Mouse (Mus musculus) bone marrow, adult 2 months (tissue): Measurements from ENCODE around the gene Sptan1. TPM values are rescaled to one million over a fixed set of nuclear protein-coding genes. Genes with fewer than 3 reads are reported as not detected.
"Not testable (repeated sequence)": the region's sequence is repeated elsewhere in the genome, so short reads cannot be mapped to it uniquely, and the experiment has no call there.

Source experiments
- H3K27ac ChIP-seq: fragments of 200-500 bp; 2 replicates; pipeline ENCODE4 v1.5.1; 2012; ENCODE audit warnings: low read depth, mild to moderate bottlenecking, control low read depth, inconsistent platforms, low read length; ENCODE audit not compliant: control insufficient read depth, poor library complexity, insufficient read depth
- H3K4me1 ChIP-seq: fragments of 200-500 bp; 2 replicates; pipeline ENCODE4 v1.6.1; 2011; ENCODE audit warnings: low read length; ENCODE audit not compliant: control insufficient read depth, insufficient read depth
- H3K4me3 ChIP-seq: fragments of 200-500 bp; replicated peaks from 2 replicates; pipeline ENCODE3; 2011; ENCODE audit warnings: mild to moderate bottlenecking, low read depth, low read length, control low read depth; ENCODE audit not compliant: control insufficient read depth
- CTCF ChIP-seq: fragments of 200-500 bp; IDR thresholded peaks from 2 replicates; pipeline ENCODE4 v1.5.1; 2011; ENCODE audit warnings: low read length, control low read depth; ENCODE audit not compliant: control insufficient read depth, insufficient read depth
- POLR2A ChIP-seq: fragments of 200-500 bp; IDR thresholded peaks from 2 replicates; pipeline ENCODE4 v1.6.1; 2011; ENCODE audit warnings: low read depth, mild to moderate bottlenecking, control low read depth, low read length, borderline replicate concordance; ENCODE audit not compliant: control insufficient read depth
- WGBS: fragments of 180-500 bp; shearing (Covaris S2); methylation state at CpG from one replicate; pipeline ENCODE4 v1.1.7; 2018; 5-methylcytosine and 5-hydroxymethylcytosine counted together
- polyA plus RNA-seq: library from polyadenylated mRNA; stranded (reverse); fragments of >200 nt; gene quantifications from 2 replicates; pipeline ENCODE4 v1.2.4, GENCODE M21; 2011; ENCODE audit warnings: low replicate concordance; ENCODE audit not compliant: missing spikeins, insufficient read depth, insufficient read length

Sptan1 gene
- polyA plus RNA-seq, 1 experiment = 23.4 TPM

- TF ChIP-seq CTCF = no peak
- TF ChIP-seq POLR2A = no peak
- 93% methylated on average over 6 of the region's 6 CpGs for WGBS
Measured at GRCm38 (mm10) chr2:30047127-30047526, 81.8 kb downstream of the Sptan1 start.

DNA sequence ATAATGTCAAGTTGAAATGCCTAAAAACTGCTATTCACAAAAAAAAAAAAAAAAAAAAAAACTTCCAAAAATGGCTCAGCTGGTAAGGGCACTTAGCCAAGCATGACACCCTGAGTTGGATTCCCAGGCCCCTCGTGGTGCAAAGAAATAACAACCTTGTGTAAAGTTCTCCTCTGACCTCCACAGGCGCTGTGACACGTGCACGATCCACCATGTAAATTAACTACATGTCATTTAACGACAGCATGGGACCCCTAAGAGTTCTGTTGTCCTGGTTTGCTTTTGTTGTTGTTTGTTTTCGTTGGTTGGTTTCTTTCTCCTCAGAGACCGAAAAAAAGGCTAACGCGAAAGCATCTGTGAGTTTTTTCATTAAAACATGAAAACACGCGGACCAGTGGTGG, 82.7 kb downstream of the Sptan1 start:
- Histone ChIP-seq H3K4me3 (peak overlapping the region; percentile 68), H3K27ac (no peak overlapping the region; the same call in 1 of the 2 replicates), H3K4me1 (no peaks in the 10 kb centered on the region; the same call in 1 of the 2 replicates)
- 20% methylated on average over 11 of the region's 11 CpGs for WGBS
- TF ChIP-seq CTCF = no peak
- TF ChIP-seq POLR2A = no peak

More at GRCm38 (mm10) chr2:30047127-30047526, 81.8 kb downstream of the Sptan1 start:
- no peak overlapping the region for H3K27ac ChIP-seq
- H3K4me3 ChIP-seq = no peak overlapping the region
- no peaks in the 10 kb centered on the region; the same call in 1 of the 2 replicates for H3K4me1 ChIP-seq

DNA sequence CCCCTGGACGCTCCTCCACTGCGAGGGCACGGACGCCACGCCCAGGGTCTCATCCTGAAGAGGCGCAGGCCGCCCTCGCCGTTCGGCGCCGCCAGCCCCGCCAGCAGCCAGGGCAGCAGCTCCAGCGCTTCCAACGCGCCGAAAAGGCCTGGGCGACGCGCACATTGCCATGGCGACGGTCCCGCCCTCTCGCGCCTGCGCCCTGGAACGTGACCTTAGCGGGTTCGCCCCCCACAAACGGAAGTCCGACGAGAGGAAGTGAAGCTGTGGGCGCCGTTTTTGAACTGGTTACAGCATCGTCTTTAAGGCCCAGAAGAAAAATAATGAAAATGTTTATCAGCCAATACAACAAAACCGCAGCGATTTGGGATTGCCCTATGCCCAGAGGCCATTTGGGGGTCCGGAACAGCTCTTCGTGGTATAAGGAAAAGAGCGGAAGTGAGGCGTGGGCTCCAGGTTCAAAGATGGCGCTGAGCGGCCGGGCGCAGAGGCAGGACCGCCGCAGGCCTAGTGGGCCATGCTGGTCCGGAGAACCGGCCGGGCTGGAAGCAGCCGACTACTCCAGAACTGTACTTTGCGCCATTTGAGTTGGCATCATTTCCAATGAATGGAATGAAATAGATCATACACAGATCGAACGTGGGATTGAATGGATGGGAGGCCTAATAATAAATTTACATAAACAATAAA, 83.5 kb downstream of the Sptan1 start, which contains the start of gene Wdr34:
Wdr34 (minus strand) TSS at position 183 of the 690 bp plus-strand sequence.
- TF ChIP-seq CTCF (peak; percentile 3; the same call in 1 of the 2 replicates), POLR2A (peak; percentile 65; the same call in 1 of the 2 replicates)
- H3K27ac ChIP-seq = peak within 1 kb of the TSS; percentile 64
- under 1% methylated on average over 54 of the region's 54 CpGs for WGBS
- peak within 1 kb of the TSS; percentile 68 for H3K4me3 ChIP-seq
- no peaks in the 10 kb centered on the region; the same call in 1 of the 2 replicates for H3K4me1 ChIP-seq

DNA sequence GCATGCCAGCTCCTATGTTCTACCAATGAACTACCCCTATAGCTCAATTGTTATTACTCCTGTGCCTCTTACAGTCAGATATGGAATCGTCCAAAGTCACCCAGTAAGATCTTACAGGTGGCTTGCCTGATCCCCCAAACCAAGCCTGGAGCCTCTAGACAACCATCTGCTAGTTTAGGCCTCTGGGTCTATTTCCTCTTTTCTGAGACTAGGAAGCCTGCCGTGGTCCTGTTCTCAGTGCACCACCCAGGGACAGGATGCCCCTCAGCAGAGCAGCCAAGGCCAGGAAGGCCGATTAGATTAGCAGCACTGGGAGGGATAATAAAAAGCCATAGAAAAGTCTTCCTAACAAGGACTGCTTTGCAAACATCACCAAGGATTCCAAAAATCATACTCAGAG, 84.5 kb downstream of the Sptan1 start:
- TF ChIP-seq CTCF (no peak), POLR2A (no peak)
- no peak overlapping the region for H3K27ac ChIP-seq
- H3K4me1 ChIP-seq = no peaks in the 10 kb centered on the region; the same call in 1 of the 2 replicates
- 6% methylated on average over 3 of the region's 3 CpGs for WGBS
- H3K4me3 ChIP-seq = no peak overlapping the region

DNA sequence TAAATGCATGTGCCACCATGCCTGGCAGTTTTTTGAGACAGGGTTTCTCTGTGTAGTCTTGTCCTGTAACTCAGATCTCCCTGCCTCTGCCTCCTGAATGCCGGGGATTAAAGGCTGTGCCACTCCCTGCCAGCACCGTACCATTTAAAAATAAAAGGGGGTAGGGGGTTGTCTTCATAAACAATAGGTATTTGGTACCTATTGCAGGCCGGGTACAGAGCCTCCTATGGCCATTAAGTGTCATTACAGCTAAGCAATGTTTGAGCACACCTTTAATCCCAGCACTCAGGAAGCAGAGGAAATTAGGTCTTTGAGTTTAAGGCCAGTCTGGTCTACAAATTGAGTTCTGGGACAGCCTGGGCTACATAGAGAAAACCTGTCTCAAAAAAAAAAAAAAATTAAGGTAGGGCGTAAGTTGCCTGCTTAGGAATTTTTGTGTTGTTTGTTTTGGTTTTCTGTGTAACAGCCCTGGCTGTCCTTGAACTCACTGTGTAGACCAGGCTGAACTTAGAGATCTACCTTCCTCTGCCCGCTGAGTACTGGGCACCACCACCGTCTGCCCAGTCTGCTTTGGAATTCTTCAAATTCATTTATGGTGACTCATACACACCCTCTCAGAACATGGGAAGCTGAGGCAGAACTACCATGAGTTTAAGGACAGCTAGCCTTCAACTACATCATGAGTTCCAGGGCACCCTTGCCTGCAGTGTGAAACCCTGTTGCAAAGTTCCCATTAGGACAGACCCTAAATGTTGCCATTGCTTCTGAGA, 86.8 kb downstream of the Sptan1 start:
- TF ChIP-seq CTCF (no peak), POLR2A (no peak)
- Histone ChIP-seq H3K4me1 (no peaks in the 10 kb centered on the region; the same call in 1 of the 2 replicates), H3K4me3 (no peak overlapping the region), H3K27ac (no peak overlapping the region)
- WGBS = 44% methylated on average over 6 of the region's 6 CpGs

- H3K4me3 ChIP-seq, H3K4me1 ChIP-seq, H3K27ac ChIP-seq: not testable (repeated sequence)
- 87% methylated on average over 3 of the region's 3 CpGs for WGBS
Measured at GRCm38 (mm10) chr2:30055310-30055709, 90.0 kb downstream of the Sptan1 start.

DNA sequence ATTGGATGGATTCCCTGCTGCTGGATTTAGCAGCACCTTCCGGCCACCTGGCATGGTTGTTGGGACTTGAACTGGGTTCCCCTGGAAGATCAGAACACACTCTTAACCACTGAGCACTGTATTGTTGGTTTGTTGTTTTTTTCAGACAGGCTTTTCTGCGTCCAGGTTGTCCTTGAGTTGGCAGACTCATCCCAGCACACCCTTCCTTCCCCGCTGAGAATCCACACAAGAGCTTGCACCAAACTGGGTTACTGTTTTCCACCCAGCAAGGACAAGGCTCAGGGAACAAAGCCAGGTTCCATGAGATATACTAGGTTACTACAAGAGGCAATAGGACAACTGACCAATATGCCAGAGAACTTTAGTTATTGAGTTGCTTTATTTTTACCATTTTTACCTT, 91.4 kb downstream of the Sptan1 start:
- WGBS = 83% methylated on average over 3 of the region's 3 CpGs
- Histone ChIP-seq H3K4me1 (no peaks in the 10 kb centered on the region), H3K27ac (no peak overlapping the region), H3K4me3 (no peak overlapping the region)
- TF ChIP-seq POLR2A = no peak
- no peak for TF ChIP-seq CTCF

- no peak within 1 kb of the TSS for H3K4me3 ChIP-seq
- H3K4me1 ChIP-seq = no peaks in the 10 kb centered on the region
- no peak within 1 kb of the TSS for H3K27ac ChIP-seq
- TF ChIP-seq POLR2A (no peak), CTCF (no peak)
- WGBS = 47% methylated on average over 12 of the region's 12 CpGs
Measured at GRCm38 (mm10) chr2:30057223-30057904, 92.0 kb downstream of the Sptan1 start, which contains the start of gene Set. Gene Set (plus strand): TSS chr2:30057378.
